Mouse (Mus musculus) forelimb bud, embryonic 11.5 days (tissue): ENCODE measurements around the gene Vwf.

ENCODE experiments used
- DNase-seq: peaks from one replicate; pipeline ENCODE4 v3.0.0-alpha.2; 2012; ENCODE audit warnings: low read depth, low spot score

The Vwf gene

DNA sequence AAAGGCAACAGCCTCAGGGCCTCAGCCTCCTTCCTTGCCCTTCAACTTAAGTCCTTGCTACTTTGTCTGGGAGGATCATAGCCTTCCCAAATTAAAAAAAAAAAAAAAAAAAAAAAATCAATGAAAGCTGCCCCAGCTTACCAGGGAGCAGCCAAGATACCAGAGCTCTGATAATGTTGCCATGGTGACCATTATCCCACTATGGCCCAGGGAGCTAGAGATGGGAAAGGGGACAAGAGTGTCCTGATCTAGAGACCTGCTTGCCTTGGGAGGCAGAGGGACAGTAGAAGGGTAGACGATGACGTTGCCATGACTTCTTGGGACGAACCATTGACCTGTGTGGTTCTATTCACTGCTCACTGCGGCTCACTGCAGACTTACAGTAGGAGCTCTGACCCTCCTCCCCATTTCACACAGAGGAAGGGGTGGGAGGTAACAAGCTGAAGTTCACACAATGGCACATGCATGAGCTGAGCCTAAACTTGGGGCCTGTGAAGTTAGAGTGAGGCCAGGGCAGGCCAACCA, 39.5 kb downstream of the Vwf start:
- DNase-seq, result no peak

DNA sequence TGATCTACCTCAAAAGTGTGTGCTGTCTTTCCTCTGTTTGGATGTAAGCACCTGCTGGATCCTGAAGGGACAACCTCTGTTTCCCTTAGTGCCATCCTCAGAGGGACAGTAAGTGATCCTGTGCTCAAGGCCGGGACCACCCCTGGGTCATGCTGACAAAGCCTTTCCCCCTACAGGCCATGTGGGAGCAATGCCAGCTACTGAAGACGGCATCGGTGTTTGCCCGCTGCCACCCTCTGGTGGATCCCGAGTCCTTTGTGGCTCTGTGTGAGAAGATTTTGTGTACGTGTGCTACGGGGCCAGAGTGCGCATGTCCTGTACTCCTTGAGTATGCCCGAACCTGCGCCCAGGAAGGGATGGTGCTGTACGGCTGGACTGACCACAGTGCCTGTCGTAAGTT, 41.7 kb downstream of the Vwf start:
- no peak for DNase-seq

DNA sequence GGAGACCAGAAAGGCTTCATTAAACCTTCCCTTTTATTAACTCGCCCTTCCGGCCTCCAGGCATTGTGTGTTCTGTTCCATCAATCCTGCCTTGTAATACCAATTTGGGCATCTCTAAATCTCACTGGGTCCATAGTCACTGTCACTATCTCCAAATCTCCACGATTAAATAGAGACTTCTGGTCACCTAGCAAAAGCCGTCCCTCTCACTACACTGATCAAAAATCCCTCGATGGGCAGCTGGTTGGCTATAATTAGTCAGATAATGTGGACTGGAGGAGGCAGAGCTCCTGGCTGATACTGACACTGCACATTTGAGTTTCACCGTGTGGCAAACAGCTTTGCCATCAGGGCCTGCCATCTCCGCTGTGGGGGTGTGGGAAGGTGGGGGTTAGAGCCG, 42.5 kb downstream of the Vwf start:
- DNase-seq, result no peak

DNA sequence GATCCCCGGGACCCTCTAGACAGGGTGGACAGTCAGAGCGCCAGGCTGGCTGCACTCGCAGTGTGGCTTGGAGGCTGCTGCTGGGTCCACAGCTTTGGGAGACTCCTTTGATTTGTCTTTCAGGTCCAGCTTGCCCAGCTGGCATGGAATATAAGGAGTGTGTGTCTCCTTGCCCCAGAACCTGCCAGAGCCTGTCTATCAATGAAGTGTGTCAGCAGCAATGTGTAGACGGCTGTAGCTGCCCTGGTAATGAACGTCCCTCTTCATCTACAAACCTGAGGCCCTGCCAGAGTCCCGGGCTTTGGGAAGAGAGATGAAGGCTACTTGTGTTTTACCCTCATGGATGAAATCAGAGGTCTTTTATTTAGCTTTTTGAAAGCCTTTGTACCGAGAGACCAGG, 43.5 kb downstream of the Vwf start:
- DNase-seq, result no peak

DNA sequence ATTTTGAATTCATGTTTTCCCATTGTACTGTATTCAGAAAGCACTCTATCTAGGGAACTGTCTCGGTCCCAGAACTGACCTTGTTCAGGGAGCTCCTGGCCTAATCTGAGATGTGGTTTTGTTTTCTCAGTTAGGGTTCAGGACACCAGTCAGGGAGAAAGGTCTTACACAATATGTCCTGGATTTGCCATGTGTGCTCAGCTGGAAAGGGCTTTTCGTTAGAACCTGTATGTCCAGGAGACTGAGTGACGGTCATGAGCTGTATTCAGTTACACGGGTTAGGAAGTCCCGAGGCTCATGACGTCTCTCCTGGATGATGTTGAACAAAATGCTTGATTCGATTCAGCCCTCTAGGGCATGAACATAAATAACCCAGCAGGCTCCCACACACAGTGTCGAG, 43.9 kb downstream of the Vwf start:
- no peak for DNase-seq

DNA sequence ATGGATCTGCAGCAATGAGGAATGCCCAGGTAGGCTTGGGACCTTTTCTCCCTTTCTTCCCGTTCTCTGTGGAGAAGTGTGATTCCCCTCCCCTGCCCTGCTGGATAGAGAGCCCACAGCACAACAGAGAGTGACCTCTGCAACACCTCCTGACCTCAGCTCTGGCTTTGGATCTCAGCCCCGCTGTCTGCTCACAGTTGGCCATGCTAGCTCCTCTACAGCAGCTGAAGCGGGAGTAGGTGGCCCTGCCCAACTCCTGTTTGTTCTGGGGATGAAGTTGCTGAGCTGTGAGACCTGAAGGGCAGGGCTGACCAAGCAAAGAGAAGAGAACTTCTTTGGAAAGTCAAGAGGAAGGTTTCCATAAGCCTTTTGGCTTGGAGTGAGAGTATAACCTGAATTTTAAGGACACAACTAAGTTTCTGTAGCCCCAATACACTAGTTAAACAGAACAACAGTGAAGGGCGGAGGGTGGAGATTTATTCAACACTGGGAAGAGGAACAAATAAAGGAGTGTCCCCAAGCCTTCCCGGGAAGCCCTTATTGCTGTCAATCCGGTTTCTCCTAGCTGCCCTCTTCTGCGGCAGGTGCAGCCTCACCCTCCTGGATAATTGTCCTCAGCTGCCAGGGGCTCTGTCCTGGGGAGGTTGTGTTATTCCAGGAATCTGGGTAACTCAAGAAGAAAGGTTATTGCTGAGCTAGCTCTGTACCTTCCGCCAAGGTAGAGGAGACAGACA, 45.2 kb downstream of the Vwf start:
- DNase-seq, result no peak

DNA sequence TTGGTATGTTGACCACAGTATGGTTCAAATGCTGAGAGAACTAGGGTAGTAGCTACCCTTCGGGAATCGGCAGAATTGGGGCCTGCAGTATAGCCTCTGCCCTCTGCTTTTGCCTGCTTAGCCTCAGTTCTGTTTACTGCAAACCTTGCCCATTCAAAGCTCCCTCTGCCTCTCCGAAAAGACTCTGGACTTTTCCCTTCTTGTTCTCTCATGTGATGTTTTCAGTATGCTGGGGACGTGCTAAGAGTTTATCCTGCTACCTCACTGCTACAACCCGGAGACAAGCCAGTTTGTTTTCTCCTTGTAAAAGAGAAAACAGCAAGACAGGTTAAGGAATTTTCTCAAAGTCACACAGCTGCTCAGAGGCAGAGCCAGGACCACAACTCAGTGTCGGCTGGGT, 46.0 kb downstream of the Vwf start:
- no peak for DNase-seq

DNA sequence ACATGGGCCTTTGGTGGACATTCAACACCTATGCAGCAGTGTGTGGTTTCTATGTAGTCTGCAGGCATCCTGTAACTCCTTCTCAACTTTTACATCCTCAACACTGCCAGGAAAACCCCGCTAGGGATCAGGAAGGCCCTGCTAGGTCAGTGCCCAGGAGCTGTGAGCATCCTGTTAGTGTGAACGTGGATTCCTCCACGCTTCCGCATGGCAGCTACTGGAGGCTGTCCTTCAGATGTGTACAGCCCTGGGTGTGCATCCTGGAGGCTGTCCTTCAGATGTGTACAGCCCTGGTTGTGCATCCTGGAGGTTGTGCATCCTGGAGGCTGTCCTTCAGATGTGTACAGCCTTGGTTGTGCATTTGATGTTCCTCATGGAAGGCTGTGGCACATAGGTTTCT, 47.7 kb downstream of the Vwf start:
- DNase-seq, result no peak

DNA sequence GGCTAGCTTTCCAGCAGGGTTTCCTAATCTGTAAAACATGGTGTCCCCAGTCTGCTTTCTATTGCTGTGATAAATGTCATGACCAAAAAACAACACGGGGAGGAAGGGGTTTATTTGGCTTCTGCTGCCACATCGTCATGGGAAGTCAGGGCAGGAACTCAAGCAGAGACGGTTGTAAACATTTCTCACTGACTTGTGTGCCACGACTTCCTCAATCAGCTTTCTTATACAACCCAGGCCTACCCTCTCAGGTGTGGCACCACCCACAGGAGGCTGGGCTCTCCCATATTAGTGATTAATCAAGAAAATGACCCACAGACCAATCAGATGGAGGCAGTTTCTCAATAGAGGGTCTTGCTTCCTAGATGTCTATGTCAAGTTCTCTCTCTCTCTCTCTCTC, 48.3 kb downstream of the Vwf start:
- DNase-seq, result no peak

DNA sequence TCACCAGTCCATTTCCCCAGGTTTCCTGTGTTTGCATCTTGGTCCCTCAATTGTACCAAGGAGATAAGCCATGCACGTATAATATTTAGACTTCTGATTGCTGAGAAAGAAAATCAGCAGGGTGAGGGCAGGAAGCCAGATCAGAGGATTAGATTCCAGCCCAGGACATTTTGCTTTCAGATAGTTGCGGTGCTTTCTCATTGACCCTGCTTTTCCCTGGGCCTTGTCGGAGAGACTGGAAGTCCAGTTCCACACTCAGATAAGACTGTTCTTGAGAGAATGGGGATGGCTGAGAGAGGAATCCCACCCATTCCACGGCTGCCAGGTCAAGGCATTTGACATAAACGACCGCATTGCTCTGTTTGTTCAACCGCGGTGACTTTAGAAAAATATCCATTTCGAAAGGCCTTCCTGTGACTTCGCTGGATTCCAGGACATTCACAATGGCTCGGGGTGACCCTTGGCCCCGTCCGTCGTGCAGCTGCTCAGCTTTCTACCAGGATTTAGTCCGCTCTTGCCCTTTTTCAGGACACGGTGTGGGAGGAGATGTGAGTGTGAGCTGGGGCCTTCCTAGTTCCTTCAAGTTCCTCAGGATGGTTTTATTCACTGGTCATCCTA, 50.2 kb downstream of the Vwf start:
- no peak for DNase-seq

DNA sequence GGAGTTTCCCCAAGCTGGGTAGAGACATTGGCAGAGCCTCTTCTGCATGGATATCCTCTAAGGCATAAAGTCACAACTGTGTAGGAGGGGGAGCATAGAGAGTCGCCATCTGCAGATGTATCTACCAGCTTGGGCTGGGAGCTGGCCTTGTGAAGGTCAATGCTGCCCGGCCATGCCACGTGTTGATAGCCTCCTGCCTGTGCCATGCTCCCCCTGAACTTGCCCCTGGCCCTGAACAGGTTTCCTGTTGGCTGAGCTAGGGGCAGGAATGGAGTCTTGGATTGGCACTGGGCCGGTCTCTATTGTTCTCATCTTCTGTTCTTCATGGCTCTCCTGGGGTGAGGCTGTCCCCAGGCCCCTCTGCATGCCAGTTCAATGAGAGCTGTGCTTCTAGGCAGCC, 51.1 kb downstream of the Vwf start:
- no peak for DNase-seq

DNA sequence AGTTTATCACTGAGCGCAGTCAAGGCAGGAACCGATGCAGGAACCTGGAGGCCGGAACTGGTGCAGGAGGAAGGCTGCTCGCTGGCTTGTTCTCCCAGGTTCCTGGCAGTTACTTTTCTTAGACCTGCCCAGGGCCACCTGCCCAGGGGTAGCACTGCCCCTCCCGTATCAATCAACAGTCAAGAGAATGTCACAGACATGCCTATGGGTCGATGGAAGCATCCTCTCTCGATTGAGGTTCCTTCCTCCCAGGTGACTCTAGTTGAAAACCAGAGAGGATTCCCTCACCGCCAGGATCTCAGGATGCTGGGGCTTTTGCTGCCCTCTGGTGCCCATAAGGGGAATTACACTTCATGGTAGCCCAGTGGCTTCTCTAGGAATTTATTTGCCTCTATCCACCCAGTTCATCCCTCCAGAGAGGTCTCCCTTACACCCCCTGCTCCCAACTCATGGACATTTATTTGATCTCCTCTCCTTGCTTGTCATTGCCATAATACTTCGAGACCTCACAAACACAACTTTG, 53.5 kb downstream of the Vwf start:
- peak; percentile 75 for DNase-seq

DNA sequence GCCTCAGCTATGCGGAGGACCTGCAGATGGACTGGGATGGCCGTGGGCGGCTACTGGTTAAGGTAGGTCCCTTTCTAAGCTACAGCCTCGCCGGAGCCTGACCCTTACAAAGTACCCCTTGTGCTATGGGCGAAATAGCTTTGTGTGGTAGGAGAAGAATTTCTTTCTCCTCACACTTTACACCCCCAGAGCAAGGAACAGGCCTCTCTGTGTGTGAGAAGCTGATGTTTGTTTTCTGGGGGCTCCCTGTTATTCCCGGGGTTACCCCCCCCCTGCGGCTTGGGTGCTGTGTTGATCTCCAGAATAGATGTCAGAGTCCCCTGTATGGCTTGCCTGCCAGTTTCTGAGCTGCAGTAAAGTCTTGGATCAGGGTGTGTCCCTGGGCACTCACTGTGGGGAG, 54.1 kb downstream of the Vwf start:
- no peak for DNase-seq

DNA sequence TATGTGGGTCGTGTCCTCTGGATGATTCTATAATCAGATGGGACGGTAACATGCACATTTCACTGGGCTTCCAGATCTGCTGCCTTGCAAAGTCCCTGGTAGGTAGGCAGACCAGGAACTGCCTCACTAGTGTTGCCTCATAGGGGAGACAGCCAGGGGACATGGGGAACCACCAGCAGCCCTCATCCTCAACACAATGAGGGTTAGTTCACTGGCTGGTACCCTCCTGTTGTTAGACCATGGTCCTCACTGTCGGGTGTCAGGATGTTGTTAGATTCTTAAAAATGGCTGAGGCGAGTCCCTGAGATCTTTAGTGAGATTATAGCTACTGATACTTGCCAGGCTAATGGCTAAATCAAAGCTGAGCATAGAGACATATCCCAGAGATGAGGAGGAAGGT, 54.6 kb downstream of the Vwf start:
- no peak for DNase-seq

DNA sequence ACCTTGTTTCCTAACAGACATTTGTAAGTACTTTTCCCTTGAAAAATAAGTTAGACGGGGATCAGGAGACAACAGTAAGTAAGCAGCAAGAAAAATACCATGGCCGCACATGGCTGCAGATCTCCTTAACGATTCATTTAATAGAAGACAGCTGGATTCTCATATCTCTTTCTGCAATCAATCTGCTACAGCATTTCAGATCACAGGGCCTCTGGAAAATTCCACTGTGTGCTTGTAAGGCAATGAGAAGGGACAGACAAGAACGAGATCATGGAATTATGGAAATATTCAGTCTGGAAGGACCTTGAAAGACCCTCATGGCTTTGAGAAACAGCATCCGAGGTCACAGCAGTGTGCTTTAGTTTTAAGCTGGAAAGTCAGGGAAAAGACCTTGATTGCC, 55.2 kb downstream of the Vwf start:
- no peak for DNase-seq

DNA sequence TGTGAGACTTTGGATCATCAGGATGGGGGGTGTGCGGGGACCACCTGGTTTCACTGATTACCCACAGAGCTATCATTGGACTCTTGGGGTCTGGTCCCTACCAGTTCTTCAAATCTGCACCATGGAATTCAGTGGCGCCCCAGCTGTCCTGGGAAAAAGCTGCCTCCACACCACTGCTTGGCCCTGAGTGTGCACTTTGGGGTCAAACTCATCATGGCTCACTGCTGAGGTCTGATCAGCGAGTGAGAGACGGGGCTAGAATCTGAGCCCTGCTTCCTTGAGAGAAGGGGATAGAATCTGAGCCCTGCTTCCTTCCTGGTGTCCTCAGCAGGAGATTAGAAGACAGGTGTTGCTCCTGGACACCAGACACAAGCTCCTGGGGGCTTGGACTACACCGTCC, 55.8 kb downstream of the Vwf start:
- no peak for DNase-seq

DNA sequence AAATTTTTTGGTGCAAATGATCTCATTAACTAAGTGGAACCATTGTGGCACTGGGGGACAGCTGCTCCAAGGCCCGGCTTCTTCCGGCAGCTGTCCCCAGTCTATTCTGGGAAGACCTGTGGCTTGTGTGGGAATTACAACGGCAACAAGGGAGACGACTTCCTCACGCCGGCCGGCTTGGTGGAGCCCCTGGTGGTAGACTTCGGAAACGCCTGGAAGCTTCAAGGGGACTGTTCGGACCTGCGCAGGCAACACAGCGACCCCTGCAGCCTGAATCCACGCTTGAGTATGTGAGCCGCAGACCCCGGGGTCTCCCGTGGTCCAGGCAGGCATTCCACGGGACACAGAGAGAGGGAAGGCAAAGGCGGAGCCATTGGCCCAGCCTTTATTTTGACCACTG, 56.7 kb downstream of the Vwf start:
- DNase-seq, result peak; percentile 90

DNA sequence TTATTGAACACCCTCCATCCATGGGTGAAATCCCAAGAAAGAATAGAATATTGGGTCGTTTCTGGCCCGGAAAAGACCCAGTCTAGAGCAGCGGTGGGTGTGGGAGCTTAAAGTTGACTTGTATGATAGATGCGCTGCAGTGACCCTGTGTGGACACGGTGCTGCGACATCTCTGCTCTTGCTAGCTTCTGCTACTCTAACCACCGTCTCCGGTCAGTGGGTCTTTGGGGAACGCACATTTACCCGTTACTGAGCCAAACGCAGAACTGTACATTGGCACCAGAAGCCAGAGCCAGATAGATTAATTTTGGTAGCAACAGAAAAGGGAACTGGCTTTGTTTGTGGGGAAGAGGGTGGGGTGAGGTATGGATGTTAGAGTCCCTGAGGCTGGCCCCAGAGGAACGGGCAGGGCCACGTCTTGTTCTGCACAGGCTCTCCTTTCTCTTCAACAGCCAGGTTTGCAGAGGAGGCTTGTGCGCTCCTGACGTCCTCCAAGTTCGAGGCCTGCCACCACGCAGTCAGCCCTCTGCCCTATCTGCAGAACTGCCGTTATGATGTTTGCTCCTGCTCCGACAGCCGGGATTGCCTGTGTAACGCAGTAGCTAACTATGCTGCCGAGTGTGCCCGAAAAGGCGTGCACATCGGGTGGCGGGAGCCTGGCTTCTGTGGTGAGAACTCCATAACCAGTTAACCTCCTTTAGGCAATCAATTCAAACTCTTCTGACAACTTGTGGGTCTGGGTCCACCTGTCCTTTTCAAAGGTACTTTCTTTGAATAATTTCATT, 57.3 kb downstream of the Vwf start:
- DNase-seq, result no peak

DNA sequence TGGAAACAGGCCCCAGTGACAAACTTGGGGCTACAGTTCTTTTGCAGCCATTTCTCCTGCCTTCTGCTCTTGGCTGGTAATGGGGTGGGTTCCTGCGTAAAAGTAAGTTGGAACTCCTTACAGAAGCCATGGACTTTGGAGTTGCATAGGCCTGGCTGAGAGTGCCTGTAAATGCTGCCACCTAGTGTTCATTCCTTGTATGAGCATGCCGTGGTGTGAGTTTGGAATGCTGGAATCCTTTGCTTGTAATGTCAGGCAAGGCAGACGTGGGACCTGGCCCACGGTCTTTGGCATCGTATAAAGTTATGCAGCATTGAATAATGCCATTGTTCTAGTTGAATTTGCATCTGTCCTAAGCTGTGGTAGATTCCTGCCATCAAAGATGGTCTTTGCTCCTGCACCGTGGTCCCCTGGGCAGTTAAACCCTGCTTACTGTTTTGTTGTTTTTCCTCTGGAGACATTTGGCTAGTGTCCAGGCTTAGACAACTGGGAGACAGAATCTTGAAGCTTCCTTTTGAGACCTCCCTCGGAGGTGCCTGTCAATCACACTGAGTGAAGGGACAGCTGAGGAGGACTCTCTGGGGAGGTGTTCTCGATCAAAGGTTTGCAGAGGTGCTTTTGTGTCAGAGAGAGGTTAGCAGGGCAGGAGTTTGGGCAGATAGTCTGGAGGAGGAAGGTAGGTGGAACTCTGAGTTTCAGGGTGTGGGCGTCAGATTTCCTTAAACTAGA, 58.1 kb downstream of the Vwf start:
- DNase-seq, result peak; percentile 87

DNA sequence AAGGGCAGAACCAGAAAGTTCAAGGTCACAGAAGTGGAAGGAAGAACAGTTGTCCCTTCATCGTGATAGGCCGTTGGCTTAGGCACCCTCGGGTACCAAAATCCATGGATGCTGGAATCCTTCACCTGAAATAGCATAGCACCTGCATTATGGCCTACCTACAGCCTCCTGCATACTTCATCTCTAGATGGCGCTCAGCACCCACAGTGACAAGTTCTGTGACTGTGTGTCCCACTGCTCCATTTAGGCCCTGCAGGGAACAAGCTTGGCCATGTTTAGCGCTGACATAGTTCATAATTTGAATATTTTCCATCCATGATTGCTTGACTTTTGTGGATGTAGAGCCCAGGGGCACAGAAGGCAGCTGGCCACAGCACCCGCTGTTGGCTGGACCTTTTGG, 62.5 kb downstream of the Vwf start:
- no peak for DNase-seq

DNA sequence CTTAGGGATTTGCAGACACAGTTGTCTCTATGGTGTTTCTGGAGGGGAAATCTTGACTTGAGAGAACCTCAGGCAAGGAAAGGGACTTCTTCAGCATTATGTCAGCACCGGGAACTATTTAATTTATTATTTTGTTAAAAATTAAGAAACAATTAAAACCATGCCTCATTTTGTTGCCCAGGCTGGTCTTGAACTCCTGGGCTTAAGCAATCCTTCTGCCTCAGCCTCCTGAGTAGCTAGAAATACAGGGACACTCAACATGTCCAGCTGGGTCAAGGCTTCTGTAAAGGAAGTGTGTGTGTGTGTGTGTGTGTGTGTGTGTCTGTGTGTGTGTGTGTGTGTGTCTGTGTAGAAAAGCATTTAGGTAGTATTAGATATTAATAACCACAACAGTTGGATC, 71.3 kb downstream of the Vwf start:
- DNase-seq, result no peak

DNA sequence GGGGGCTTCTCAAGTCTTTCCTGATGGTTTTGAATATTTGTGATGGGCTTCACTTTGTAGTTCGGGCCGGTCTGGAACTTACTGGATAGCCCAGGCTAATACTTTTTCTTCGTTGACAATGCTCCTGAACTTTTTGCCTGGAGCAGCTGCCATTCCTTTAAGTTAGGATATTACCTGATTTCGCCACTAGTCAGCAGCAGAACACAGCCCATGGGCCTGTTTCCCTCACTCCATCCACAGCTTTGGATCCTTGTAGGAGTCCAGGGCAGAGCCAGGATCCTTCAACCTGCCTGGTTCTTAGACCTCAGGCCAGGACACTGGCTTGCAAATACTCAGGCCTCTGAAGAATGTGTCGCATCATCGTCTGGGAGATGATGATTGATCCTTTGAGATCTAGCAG, 74.2 kb downstream of the Vwf start:
- DNase-seq, result peak; percentile 60
